Mouse (Mus musculus) lung, adult 2 months (tissue): Measurements from ENCODE around the gene Tfip11. TPM values are rescaled to one million over a fixed set of nuclear protein-coding genes. Genes with fewer than 3 reads are reported as not detected.
A peak's percentile ranks its signal among the peaks of the same experiment; 100 is the strongest.

Experiments used
- DNase-seq: peaks from one replicate; pipeline ENCODE4 v3.0.0; 2022
- H3K4me1 ChIP-seq: fragments of 200-500 bp; 2 replicates; pipeline ENCODE4 v1.6.1; 2011; ENCODE audit warnings: low read length; ENCODE audit not compliant: control insufficient read depth, insufficient read depth
- H3K4me3 ChIP-seq: fragments of 200-500 bp; replicated peaks from 2 replicates; pipeline ENCODE3; 2011; ENCODE audit warnings: low read depth, mild to moderate bottlenecking, control low read depth, low read length; ENCODE audit errors: extremely low read depth
- CTCF ChIP-seq: fragments of 200-500 bp; IDR thresholded peaks from 2 replicates; pipeline ENCODE4 v1.5.1; 2011; ENCODE audit warnings: mild to moderate bottlenecking, low read length, control low read depth; ENCODE audit not compliant: insufficient read depth
- POLR2A ChIP-seq: fragments of 200-500 bp; IDR thresholded peaks from 2 replicates; pipeline ENCODE4 v1.6.1; 2011; ENCODE audit warnings: low read depth, mild to moderate bottlenecking, control low read depth, low read length, borderline replicate concordance; ENCODE audit errors: extremely low read depth
- WGBS: fragments of 180-500 bp; shearing (Covaris S2); methylation state at CpG from one replicate; pipeline ENCODE4 v1.1.7; 2018; 5-methylcytosine and 5-hydroxymethylcytosine counted together
- polyA plus RNA-seq: library from polyadenylated mRNA; depleted of rRNA; stranded (reverse); fragments of >200 nt; gene quantifications from 2 replicates; pipeline ENCODE4 v1.2.3, GENCODE M21; 2012

The Tfip11 gene
- polyA plus RNA-seq, 1 experiment, result 36.2 TPM

DNA sequence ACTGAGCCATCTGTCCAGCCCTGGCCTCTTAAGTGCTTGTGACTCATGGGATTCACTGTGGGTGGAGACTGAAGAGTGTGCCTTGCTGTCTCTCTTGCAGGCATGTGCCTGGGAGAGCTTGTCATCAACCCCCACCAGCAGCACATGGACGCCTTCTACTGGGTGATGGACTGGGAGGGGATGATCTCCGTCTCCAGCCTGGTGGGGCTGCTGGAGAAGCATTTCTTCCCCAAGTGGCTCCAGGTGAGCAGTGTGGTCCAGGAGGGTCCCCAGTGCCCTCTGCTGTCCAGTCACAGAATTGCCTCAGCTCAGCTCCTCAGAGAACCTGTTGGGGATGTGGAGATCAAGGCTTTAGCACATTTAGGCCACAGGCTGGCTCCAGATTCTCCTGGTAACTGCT, 9.3 kb downstream of the Tfip11 start:
- 20% methylated on average over 2 of the region's 2 CpGs for WGBS
- H3K4me3 ChIP-seq, result no peak overlapping the region
- H3K4me1 ChIP-seq, result no peaks in the 10 kb centered on the region
- peak; percentile 52 for DNase-seq
- TF ChIP-seq POLR2A (no peak), CTCF (peak; percentile 87)

DNA sequence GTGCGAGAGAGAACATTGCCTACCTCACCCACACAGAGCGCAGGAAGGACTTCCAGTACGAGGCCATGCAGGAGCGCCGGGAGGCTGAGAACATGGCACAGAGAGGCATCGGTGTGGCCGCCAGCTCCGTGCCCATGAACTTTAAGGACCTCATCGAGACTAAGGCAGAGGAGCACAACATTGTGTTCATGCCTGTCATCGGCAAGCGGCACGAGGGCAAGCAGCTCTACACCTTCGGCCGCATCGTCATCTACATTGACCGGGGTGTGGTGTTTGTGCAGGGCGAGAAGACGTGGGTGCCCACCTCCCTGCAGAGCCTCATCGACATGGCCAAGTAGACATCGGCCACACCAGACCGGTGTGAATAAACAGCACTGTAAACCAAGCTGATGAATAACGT, 10.8 kb downstream of the Tfip11 start:
- TF ChIP-seq POLR2A (no peak), CTCF (no peak)
- no peaks in the 10 kb centered on the region; the same call in 1 of the 2 replicates for H3K4me1 ChIP-seq
- WGBS, result 91% methylated on average over 22 of the region's 22 CpGs
- DNase-seq, result no peak
- no peak overlapping the region for H3K4me3 ChIP-seq

DNA sequence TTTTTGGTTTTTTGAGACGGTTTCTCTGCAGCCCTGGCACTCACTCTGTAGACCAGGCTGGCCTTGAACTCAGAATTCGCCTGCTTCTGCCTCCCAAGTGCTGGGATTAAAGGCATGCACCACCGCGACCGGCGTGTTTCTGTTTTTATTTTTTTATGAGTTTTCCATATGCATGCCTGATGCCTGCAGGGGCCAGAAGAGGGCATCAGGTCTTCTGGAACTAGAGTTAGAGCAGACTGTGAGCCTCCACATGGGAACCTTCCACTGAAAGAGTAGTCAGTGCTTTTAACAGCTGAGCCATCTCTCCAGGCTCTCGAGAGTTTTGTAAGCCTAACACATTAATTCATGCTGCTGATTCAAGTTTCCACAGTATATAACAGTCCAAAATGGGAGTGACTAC, 13.1 kb downstream of the Tfip11 start:
- WGBS, result 69% methylated on average over 7 of the region's 7 CpGs
- TF ChIP-seq POLR2A (no peak), CTCF (no peak)
- H3K4me3 ChIP-seq, result no peak overlapping the region
- peaks cover 4% of the 10 kb centered on the region for H3K4me1 ChIP-seq
- no peak for DNase-seq

DNA sequence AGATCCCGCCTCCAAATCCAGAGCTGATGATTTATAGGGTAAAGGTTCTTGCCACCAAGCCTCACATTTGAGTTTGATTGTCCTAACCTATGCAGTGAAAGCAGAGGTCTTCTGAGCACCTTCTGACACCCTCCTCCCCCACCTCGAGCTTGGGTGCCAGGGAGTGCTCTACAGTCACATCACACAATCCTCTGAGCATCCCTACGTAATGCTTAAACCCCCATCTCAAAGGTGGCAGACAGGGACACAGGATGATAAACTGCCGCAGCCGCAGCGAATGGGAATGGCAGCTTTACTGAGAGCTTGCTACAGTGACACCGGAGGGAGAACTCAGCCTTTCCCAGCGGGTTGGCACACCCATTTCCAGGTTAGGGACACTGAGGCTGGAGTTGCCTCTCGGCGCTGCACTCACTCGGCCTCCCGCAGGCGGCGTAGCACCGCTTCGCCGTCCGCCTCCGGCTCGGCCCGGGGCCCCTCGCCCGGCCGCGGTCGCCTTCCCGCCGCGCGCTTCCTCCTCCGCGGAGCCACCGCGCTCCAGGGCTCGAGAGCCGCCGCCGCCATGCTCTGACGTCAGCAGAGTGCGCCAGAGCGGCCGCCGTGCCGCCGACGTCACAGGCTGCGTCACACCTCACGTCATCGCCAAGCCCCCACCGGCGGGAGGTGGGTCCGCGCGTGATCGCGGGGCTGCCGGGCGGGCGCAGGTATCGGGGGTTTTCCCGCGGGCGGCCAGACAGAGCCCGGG, 16.5 kb downstream of the Tfip11 start, which contains the start of the genes Srrd and Hps4:
Srrd (minus strand) TSS at position 578 of the 742 bp plus-strand sequence.
Hps4 (plus strand) TSS at position 621 of the 742 bp plus-strand sequence.
- peak within 1 kb of the TSS; percentile 82 for H3K4me3 ChIP-seq
- TF ChIP-seq POLR2A (peak; percentile 51; the same call in 1 of the 2 replicates), CTCF (no peak)
- DNase-seq, result peak; percentile 86
- 2% methylated on average over 63 of the region's 64 CpGs for WGBS
- peaks cover 4% of the 10 kb centered on the region for H3K4me1 ChIP-seq

DNA sequence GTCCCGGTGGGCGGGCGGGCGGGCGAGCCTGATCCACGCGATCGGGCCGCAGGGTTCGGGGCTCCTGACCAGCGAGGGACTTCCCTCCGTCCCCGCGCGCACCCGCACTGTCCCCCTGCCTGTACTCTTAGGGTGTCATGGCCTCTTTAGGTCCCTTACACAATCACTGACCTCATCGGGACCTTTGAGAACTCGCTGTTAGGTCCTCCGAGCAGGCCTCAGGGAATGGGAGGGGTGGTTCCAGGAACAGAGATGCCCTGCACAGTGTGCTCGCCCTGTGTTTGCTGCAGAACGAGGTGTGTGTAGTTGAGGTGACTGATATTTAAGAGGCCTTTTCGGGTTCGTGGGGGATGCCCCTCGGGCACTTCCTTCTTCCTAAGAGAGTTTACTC, 17.0 kb downstream of the Tfip11 start:
- under 1% methylated on average over 24 of the region's 24 CpGs for WGBS
- DNase-seq, result no peak

DNA sequence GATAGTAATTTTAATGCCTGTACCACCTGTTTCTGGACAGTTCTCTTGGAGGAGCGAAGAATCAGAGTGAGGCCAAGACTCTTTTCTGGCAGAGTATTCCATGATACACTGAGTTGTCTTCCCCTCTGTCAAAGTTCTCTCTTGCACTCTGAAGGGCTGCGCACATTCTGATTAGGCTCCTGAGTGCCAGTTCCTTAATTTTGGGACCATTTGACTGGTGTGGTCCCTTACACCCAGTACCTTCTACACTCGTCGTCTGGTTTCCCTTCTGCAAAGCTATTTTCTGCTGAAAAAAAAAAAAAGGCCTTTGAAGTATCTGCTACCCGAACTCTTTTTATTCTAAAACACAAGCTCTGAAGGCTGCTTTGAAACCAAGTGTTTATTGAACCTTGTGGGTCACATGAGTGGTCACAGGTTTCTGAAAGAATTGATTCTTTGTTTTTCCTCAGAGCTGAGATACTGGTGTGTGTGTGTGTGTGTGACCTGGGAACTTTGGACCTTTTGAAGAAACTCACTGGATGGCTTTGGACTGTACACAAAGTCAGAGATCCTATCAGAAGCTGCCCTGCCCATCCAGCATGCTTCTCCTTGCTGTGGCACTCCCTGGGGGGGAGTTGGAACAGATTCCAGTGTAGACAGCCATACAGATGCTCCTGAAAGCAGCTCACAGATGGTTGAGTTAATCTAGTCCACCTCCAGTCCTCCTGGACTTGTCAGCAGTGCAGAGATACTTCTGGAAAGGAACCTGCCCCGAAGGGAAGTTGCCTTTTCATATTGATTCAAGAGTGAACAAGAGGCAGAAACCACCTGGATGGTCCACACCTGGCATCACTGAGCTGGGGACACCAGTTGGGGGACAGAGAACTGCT, 18.2 kb downstream of the Tfip11 start:
- whole genome bisulfite sequencing, result 66% methylated on average over 6 of the region's 6 CpGs
- Histone ChIP-seq H3K4me3 (no peak overlapping the region), H3K4me1 (peaks cover 4% of the 10 kb centered on the region)
- TF ChIP-seq POLR2A, result no peak
- TF ChIP-seq CTCF, result no peak
- DNase-seq, result no peak

More for the DNA sequence above, 17.0 kb downstream of the Tfip11 start:
- peak overlapping the region; percentile 82 for H3K4me3 ChIP-seq
- TF ChIP-seq CTCF (no peak), POLR2A (no peak)
- H3K4me1 ChIP-seq, result peaks cover 4% of the 10 kb centered on the region

DNA sequence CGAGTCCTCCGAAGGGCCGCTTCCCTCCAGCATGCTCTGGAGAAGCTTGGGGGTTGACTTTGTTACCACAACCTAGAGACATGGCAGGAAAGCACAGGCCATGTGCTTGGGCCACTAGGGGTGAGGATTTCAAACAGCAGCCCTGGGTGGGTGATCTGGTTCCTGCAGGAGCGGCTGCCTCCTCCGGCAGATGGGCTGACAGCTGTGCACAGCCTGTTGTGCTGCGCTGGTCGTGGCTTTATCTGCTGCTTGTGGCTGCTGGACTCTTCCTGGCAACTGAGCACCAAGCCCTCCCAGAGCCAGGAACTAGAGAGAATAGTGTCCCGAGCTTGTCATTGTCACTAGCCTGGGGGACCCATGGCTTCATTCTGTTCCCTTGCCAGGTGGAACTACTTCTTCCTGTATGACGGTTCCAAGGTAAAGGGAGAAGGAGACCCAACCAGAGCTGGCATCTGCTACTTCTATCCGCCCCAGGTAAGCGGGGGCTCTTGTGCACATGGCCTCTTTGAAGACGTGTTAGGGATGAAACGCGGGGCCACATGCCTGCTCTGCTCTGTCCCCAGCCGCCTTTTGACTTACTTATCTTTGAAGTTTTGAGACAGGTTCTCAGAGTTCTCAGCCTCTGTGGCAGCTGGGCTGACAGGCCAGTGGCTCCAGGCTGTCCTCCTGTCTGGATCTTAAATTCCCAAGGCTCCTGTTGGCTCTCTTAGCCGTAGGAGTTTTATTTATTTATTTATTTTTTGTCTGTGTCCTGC, 20.2 kb downstream of the Tfip11 start:
- 77% methylated on average over 16 of the region's 16 CpGs for whole genome bisulfite sequencing
- TF ChIP-seq POLR2A, result no peak
- TF ChIP-seq CTCF, result no peak
- H3K4me3 ChIP-seq, result no peak overlapping the region
- no peak for DNase-seq
- H3K4me1 ChIP-seq, result peaks cover 4% of the 10 kb centered on the region

DNA sequence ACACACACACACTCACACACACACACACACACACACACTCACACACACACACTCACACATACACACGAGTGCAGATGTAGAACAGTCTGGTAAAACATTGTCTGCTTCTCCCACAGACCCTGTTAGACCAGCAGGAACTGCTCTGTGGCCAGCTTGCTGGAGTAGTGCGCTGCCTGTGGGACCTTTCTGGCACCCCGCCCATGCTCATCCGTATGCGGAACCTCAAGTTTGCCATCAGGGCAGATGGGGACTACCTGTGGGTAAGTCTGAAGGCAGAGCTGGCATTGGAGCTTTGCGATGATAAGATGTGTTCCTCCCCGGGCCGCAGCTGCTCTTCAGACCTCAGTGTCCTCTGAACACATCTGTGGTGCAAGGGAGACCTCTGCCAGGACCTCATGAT, 23.0 kb downstream of the Tfip11 start:
- WGBS, result 87% methylated on average over 8 of the region's 8 CpGs
- H3K4me3 ChIP-seq, result no peak overlapping the region
- H3K4me1 ChIP-seq, result no peaks in the 10 kb centered on the region
- TF ChIP-seq CTCF (no peak), POLR2A (no peak)
- no peak for DNase-seq

DNA sequence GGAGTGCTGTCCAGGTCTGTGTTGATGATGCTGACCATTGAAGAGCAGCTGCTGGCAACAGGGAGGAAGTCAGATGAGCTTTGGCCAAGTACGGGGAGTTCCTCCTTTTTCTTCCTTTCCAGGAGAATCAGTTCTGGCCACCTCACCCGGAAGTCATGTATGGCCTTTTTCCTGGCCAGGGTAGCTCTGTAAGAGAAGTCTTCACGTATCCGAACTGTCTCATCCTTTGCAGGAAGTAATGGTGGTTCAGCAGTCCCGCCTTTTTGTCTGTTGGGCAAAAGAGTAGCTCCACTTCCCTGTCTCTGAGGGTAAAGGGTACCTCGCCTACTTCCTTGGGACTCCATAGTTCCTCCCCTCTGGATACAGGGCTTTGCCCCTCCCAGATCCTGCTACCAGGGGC, 29.3 kb downstream of the Tfip11 start:
- peaks cover 4% of the 10 kb centered on the region; the same call in 1 of the 2 replicates for H3K4me1 ChIP-seq
- TF ChIP-seq CTCF (no peak), POLR2A (no peak)
- H3K4me3 ChIP-seq, result no peak overlapping the region
- WGBS, result 63% methylated on average over 6 of the region's 6 CpGs
- DNase-seq, result no peak
